Mouse (Mus musculus): ENCODE measurements at regions not wholly inside any gene's neighbourhood (a gene's known extent, or its start where the extent isn't known, plus 50 kb on each side); places are given as distances from the start of the nearest gene placed in this dataset.

DNA sequence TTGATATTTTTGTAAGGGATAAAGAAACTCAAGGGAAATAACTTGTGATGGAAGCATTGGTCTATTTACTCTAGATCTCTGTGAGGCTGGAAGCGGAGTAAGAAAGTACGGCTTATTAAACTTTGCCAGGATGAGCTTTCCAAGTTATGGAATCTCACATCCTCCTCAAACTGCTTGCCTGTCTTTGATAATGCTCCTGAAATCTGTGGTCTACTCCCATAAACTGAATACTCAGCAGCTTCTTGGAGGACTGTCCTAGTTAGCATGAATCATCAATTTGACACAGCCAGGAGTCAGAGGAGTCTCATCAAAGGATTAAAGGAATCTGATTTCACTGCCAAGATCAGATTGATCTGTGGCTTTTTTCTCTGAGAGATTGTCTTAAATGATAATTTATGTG is 2753.0 kb upstream of the Lrrc6 start:
- Histone ChIP-seq H3K36me3 (ENCODE audit: control insufficient read depth, insufficient read depth, low read length) (no peaks in the 10 kb centered on the region), H3K27me3 (ENCODE audit: control insufficient read depth, insufficient read depth, low read length) (no peaks in the 10 kb centered on the region), H3K4me1 (replicated peaks; ENCODE audit: control insufficient read depth, insufficient read depth, low read length) (no peaks in the 10 kb centered on the region), H3K9me3 (ENCODE audit: control insufficient read depth, low read length) (no peaks in the 10 kb centered on the region), H3K9ac (ENCODE audit: low read depth, low read length) (no peak overlapping the region), H3K27ac (ENCODE audit: low read depth, low read length) (no peak overlapping the region), H3K4me2 (replicated peaks; ENCODE audit: low read depth, low read length) (no peak overlapping the region), H3K4me3 (ENCODE audit: low read depth, low read length) (no peak overlapping the region)
- DNase-seq (ENCODE audit: low spot score) (no peak), ATAC-seq (ENCODE audit: low FRiP score) (no peak)
- WGBS = 99% methylated on average over 2 of the region's 2 CpGs

DNA sequence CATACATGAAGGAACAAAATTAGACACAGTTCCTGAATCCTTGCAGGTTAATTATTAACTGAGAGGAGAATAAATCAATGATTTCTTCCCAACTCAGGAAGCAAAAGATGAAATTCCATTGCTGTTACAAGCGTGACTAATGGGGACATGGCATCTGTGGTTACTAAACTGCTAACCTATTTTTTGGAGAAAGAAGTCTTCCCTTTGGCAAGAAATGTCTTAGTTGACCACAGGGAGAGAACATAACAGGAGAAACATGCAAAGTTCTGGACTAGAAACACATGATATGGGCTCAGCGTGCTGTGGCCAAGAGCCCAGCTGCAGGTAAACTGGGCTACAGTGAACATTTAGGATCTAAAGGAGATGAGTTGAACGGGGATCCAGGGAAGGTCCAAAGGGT is 2751.4 kb upstream of the Lrrc6 start:
- 92% methylated on average over 3 of the region's 3 CpGs for WGBS
- no peak for ATAC-seq (ENCODE audit: low FRiP score)
- DNase-seq (ENCODE audit: low spot score) = no peak
- Histone ChIP-seq H3K4me1 (replicated peaks; ENCODE audit: control insufficient read depth, insufficient read depth, low read length) (no peaks in the 10 kb centered on the region), H3K9me3 (ENCODE audit: control insufficient read depth, low read length) (no peaks in the 10 kb centered on the region), H3K4me2 (replicated peaks; ENCODE audit: low read depth, low read length) (no peak overlapping the region), H3K4me3 (ENCODE audit: low read depth, low read length) (no peak overlapping the region), H3K27me3 (ENCODE audit: control insufficient read depth, insufficient read depth, low read length) (no peaks in the 10 kb centered on the region), H3K27ac (ENCODE audit: low read depth, low read length) (no peak overlapping the region), H3K9ac (ENCODE audit: low read depth, low read length) (no peak overlapping the region), H3K36me3 (ENCODE audit: control insufficient read depth, insufficient read depth, low read length) (no peaks in the 10 kb centered on the region)

DNA sequence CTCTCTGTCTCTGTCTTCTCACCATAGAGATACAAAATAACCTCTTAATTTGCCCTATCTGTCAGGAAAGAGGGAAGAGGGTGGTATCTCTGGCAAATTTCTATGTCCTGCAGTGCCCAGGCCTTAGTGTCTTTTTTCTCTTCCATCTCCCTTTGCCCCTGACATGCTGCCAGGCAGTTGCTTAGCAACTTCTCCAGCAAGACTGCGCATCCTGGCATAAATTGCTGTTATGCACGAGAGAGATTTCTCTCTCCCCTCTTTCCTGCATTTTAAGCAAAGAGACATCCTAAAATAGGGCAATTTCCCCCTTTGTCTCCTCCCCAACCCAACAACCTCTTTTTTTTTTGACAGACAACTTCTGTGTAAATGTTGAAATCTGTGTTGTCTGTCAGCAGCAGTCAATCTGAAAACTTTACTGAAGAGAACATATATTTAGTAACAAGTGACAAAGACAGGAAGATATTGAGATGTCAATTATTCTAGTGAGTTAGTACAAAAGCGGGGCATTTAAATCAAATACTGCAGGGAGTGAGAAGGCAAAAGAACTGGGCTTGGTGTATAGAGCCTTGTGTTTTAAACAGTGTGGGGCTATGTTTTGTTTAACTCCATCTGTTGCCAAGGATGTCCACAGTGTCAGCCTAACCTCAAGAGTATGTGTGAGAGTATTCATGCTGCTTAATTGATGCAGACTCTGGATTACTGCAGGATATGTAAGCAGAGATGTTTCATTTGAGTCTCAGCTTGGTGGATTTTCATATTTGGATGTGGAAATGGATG is 2745.7 kb upstream of the Lrrc6 start:
- Histone ChIP-seq H3K27me3 (ENCODE audit: control insufficient read depth, insufficient read depth, low read length) (no peaks in the 10 kb centered on the region), H3K9ac (ENCODE audit: low read depth, low read length) (no peak overlapping the region), H3K9me3 (ENCODE audit: control insufficient read depth, low read length) (no peaks in the 10 kb centered on the region), H3K4me2 (replicated peaks; ENCODE audit: low read depth, low read length) (no peak overlapping the region), H3K4me3 (ENCODE audit: low read depth, low read length) (no peak overlapping the region), H3K4me1 (replicated peaks; ENCODE audit: control insufficient read depth, insufficient read depth, low read length) (no peaks in the 10 kb centered on the region), H3K36me3 (ENCODE audit: control insufficient read depth, insufficient read depth, low read length) (no peaks in the 10 kb centered on the region), H3K27ac (ENCODE audit: low read depth, low read length) (no peak overlapping the region)
- ATAC-seq (ENCODE audit: low FRiP score) (no peak), DNase-seq (ENCODE audit: low spot score) (no peak)
- WGBS = 54% methylated on average over 3 of the region's 3 CpGs

DNA sequence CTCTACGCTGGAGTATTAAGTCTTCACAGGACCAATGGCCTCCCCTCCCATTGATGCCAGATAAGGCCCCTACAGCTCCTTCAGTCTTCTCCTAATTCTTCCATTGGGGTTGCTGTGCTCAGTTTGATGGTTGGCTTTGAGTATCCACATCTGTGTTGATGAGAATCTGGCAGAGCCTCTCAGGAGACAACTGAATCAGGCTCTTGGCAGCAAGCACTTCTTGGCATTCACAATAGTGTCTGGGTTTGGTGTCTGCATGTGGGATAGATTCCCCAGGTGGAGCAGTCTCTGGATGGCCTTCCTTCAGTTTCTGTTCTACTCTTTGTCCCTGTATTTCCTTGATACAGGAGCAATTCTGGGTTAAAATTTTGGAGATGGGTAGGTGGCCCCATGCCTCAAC is 2734.6 kb upstream of the Lrrc6 start:
- Histone ChIP-seq H3K4me2 (replicated peaks; ENCODE audit: low read depth, low read length) (no peak overlapping the region), H3K4me3 (ENCODE audit: low read depth, low read length) (no peak overlapping the region), H3K27ac (ENCODE audit: low read depth, low read length) (no peak overlapping the region), H3K27me3 (ENCODE audit: control insufficient read depth, insufficient read depth, low read length) (no peaks in the 10 kb centered on the region), H3K4me1 (replicated peaks; ENCODE audit: control insufficient read depth, insufficient read depth, low read length) (no peaks in the 10 kb centered on the region), H3K9me3 (ENCODE audit: control insufficient read depth, low read length) (no peaks in the 10 kb centered on the region), H3K9ac (ENCODE audit: low read depth, low read length) (no peak overlapping the region), H3K36me3 (ENCODE audit: control insufficient read depth, insufficient read depth, low read length) (no peaks in the 10 kb centered on the region)
- DNase-seq (ENCODE audit: low spot score) (no peak), ATAC-seq (ENCODE audit: low FRiP score) (no peak)
- WGBS = 87% methylated on average over 1 of the region's 1 CpGs

DNA sequence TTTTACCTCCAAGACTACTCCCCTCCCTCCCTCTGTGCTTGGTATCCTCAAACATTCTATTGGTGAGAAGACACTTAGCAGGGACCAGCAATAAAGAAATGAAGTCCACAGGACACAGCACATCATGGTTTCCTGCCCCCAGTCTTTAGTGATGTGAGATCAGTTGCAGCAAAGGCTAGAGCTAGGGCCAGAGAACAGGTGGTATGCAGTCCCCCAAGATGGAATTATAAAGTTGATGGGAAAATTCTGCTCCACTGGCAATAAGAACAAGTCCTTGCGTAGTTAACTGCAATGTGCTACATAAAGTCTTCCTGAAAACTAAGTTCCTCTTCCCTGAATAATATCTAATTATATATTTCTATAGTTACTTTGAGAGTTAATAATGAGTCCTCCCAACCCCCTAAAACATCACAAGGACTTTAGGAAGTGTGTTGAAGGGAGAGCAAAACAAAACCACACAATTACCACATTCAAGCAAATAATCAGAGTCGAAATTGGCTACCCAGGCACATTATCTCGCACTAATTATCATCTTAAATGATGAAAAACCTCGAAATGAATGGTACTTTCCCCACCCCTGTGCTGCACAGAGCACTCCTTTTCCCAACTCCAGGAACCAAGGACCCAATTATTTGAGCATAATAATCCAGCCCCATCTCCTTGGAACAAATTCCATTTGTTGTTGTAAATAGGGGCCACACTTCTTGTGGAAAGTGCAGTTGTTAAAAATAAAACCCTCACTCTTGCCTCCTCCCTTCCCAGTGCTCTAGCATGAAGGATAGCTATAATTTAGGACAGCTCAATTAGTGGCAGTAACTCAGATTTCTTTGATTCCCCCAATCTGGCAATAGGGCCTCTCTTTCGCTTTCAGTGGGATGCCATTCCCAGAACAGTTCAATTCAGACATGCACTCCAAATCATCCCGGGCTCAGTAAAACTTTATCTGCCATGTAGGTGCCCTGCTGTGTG is 2724.2 kb upstream of the Lrrc6 start:
- ATAC-seq (ENCODE audit: low FRiP score) = no peak
- Histone ChIP-seq H3K4me2 (replicated peaks; ENCODE audit: low read depth, low read length) (no peak overlapping the region), H3K4me3 (ENCODE audit: low read depth, low read length) (no peak overlapping the region), H3K4me1 (replicated peaks; ENCODE audit: control insufficient read depth, insufficient read depth, low read length) (no peaks in the 10 kb centered on the region), H3K27me3 (ENCODE audit: control insufficient read depth, insufficient read depth, low read length) (no peaks in the 10 kb centered on the region), H3K27ac (ENCODE audit: low read depth, low read length) (no peak overlapping the region), H3K9ac (ENCODE audit: low read depth, low read length) (no peak overlapping the region), H3K36me3 (ENCODE audit: control insufficient read depth, insufficient read depth, low read length) (no peaks in the 10 kb centered on the region), H3K9me3 (ENCODE audit: control insufficient read depth, low read length) (no peaks in the 10 kb centered on the region)
- no peak for DNase-seq (ENCODE audit: low spot score)
- WGBS = 80% methylated on average over 6 of the region's 6 CpGs

DNA sequence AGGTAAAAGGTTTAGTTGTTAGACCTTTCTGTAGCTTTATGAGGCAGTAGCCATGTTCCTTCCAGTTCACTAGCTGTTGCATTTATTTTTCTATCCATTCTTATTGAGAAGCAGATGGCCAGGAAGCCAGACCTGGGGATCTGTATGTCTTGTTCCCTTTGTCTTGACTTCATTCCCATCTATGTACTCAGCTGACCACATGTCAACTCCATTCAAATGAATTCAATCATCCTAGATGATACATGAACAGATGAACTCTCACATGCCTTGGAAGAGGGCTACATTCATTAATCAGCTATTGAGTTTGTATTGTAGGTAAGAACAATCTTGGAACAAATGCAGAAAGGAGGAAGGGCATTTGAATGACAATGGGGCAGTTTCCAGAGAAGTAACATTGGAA is 2722.7 kb upstream of the Lrrc6 start:
- H3K27ac ChIP-seq (ENCODE audit: low read depth, low read length) = no peak overlapping the region
- H3K4me2 ChIP-seq (replicated peaks; ENCODE audit: low read depth, low read length) = no peak overlapping the region
- H3K4me1 ChIP-seq (replicated peaks; ENCODE audit: control insufficient read depth, insufficient read depth, low read length) = no peaks in the 10 kb centered on the region
- no peak for DNase-seq (ENCODE audit: low spot score)
- H3K4me3 ChIP-seq (ENCODE audit: low read depth, low read length) = no peak overlapping the region
- no peaks in the 10 kb centered on the region for H3K36me3 ChIP-seq (ENCODE audit: control insufficient read depth, insufficient read depth, low read length)
- ATAC-seq (ENCODE audit: low FRiP score) = no peak
- H3K9ac ChIP-seq (ENCODE audit: low read depth, low read length) = no peak overlapping the region
- H3K27me3 ChIP-seq (ENCODE audit: control insufficient read depth, insufficient read depth, low read length) = no peaks in the 10 kb centered on the region
- H3K9me3 ChIP-seq (ENCODE audit: control insufficient read depth, low read length) = no peaks in the 10 kb centered on the region

DNA sequence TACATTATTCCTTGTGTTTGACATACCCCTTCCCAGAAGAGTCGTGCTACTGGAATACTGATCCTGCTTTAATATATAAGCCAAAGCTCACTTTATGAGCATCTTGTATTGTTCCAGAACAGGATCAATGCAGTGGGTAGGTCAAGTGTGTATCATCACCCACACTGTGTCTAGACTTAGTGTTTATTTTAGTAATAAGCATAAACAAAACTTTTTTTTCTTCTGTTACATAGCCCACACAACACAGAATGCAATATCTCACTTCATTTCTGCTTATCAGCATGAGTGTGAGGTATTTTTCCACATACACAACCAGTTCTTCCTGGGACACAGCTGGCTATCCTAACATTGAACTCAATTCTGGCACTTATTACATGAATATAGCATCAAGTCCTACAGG is 2721.7 kb upstream of the Lrrc6 start:
- Histone ChIP-seq H3K4me3 (ENCODE audit: low read depth, low read length) (no peak overlapping the region), H3K4me1 (replicated peaks; ENCODE audit: control insufficient read depth, insufficient read depth, low read length) (no peaks in the 10 kb centered on the region), H3K9me3 (ENCODE audit: control insufficient read depth, low read length) (no peaks in the 10 kb centered on the region), H3K4me2 (replicated peaks; ENCODE audit: low read depth, low read length) (no peak overlapping the region), H3K27me3 (ENCODE audit: control insufficient read depth, insufficient read depth, low read length) (no peaks in the 10 kb centered on the region), H3K9ac (ENCODE audit: low read depth, low read length) (no peak overlapping the region), H3K36me3 (ENCODE audit: control insufficient read depth, insufficient read depth, low read length) (no peaks in the 10 kb centered on the region), H3K27ac (ENCODE audit: low read depth, low read length) (no peak overlapping the region)
- ATAC-seq (ENCODE audit: low FRiP score) (no peak), DNase-seq (ENCODE audit: low spot score) (no peak)
- 88% methylated on average over 1 of the region's 1 CpGs for WGBS

Data from hindbrain, embryonic 11.5 days (tissue).